19 mouse cellular contexts compared by ENCODE assay signal in the genomic region with DNA sequence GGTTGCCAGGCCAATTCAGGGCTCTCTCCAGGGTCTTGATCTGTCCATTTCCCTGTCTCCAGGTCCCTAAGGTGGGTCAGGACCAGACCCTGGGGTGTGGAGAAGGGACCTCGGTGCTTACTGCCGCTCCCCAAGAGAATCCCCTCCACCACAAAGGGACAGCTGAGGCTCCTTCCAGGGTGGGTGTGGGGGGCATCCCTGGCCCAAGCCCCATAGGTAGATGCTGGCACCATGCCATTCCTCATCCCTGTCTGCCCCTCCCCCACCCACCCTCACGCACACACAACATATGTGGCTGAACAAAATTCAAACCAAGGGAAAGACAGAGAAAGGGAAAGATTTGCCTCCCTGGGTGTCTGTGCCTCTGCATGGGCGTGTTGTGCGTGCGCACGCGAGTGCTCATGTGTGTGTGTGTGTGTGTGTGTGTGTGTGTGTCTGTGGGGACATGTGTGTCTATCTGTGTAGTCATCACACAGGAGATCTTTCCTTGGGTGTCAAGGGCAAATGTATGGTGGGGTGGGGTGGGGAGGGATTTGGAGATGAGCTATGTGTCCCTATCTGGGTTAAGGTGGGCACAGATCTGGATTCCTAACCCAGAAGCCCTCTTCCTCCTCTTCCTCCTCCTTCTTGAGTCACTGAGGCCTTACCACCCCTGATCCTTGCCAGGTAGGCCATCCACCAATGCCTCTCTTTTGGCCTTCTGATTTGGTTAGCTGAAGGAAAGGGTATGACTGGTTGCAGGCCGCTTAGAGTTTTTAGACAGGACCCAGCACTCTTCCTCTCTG. TPM values are rescaled to one million over a fixed set of nuclear protein-coding genes. Genes with fewer than 3 reads are reported as not detected.
A peak's percentile ranks its signal among the peaks of the same experiment; 100 is the strongest.
DNase-seq lines count a peak whose midpoint lies in the region; ATAC-seq and TF ChIP-seq lines count a peak whose summit lies in the region.
"Had no signal": no experiment of that assay in that cellular context is flagged by ENCODE, and none has a peak within 500 bp of the region (broad histone marks: within the 10 kb centered on the region; RNA-seq: fewer than 3 reads in every experiment).

No protein-coding gene starts in this region.

- H3K27me3 ChIP-seq in hindbrain, embryonic 14.5 days (ENCODE audit: control insufficient read depth, insufficient read depth, low read length), result peaks cover 91% of the 10 kb centered on the region
- H3K27me3 ChIP-seq in neural tube, embryonic 12.5 days (replicated peaks), result peaks cover 98% of the 10 kb centered on the region

- TF ChIP-seq CTCF in layer of hippocampus, adult 2 months (conservative IDR thresholded peaks at IDR 0.05), result no peak

- H3K27ac ChIP-seq in layer of hippocampus, adult 2 months, result peak overlapping the region; percentile 97
- peak overlapping the region; percentile 87 for H3K27ac ChIP-seq in hindbrain, embryonic 14.5 days
- H3K27ac ChIP-seq in neural tube, embryonic 12.5 days, result no peak overlapping the region
- H3K27ac ChIP-seq: embryonic facial prominence, embryonic 15.5 days; limb, embryonic 13.5 days had no signal

- H3K9ac ChIP-seq in hindbrain, embryonic 14.5 days, result no peak overlapping the region
- no peak overlapping the region for H3K9ac ChIP-seq in neural tube, embryonic 12.5 days
- H3K9ac ChIP-seq: embryonic facial prominence, embryonic 15.5 days; limb, embryonic 13.5 days; liver, postnatal 0 days had no signal

- 25% methylated on average over 8 of the region's 9 CpGs for WGBS in hindbrain, embryonic 14.5 days
- WGBS in neural tube, embryonic 12.5 days, result 28% methylated on average over 9 of the region's 9 CpGs

- H3K4me1 ChIP-seq in hindbrain, embryonic 14.5 days (replicated peaks; ENCODE audit: control insufficient read depth, insufficient read depth, low read length), result peaks cover 21% of the 10 kb centered on the region; the same call in 1 of the 2 replicates
- peaks cover 46% of the 10 kb centered on the region for H3K4me1 ChIP-seq in neural tube, embryonic 12.5 days

- no peak for DNase-seq in layer of hippocampus, adult 2 months (ENCODE audit: low spot score in 2 of 2)
- DNase-seq in layer of hippocampus, adult 9-10 months (ENCODE audit: low spot score), result no peak
- peak; percentile 77 to 83 for DNase-seq in cerebellum, postnatal 10 days
- DNase-seq in hindbrain, embryonic 14.5 days (ENCODE audit: low spot score), result no peak
- DNase-seq in adrenal gland, adult 18-20 months (ENCODE audit: low spot score in 2 of 2), result no peak
- no peak for DNase-seq in gastrocnemius, postnatal 14 days
- no peak for DNase-seq in heart, postnatal 4 days
- DNase-seq: kidney, adult 9 months; liver, postnatal 0 days; lung, postnatal 4 days had no signal

- no peaks in the 10 kb centered on the region for H3K9me3 ChIP-seq in hindbrain, embryonic 14.5 days (ENCODE audit: control insufficient read depth, low read length)
- no peaks in the 10 kb centered on the region for H3K9me3 ChIP-seq in neural tube, embryonic 12.5 days
- H3K9me3 ChIP-seq: embryonic facial prominence, embryonic 15.5 days; limb, embryonic 13.5 days had no signal

- H3K36me3 ChIP-seq in hindbrain, embryonic 14.5 days (replicated peaks; ENCODE audit: control insufficient read depth, insufficient read depth), result no peaks in the 10 kb centered on the region
- H3K36me3 ChIP-seq in neural tube, embryonic 12.5 days, result no peaks in the 10 kb centered on the region
- H3K36me3 ChIP-seq: embryonic facial prominence, embryonic 15.5 days; limb, embryonic 13.5 days had no signal

- peak overlapping the region; percentile 15; the same call in 1 of the 2 replicates for H3K4me3 ChIP-seq in layer of hippocampus, adult 2 months
- H3K4me3 ChIP-seq in hindbrain, embryonic 14.5 days (replicated peaks; ENCODE audit: low read length), result no peak overlapping the region
- H3K4me3 ChIP-seq in neural tube, embryonic 12.5 days, result no peak overlapping the region
- H3K4me3 ChIP-seq: embryonic facial prominence, embryonic 15.5 days; limb, embryonic 13.5 days; myocyte had no signal

- intact Hi-C loops in gastrocnemius, postnatal 14 days (cut with DNase I; ENCODE audit: low total_unique reads), result no loop called here

- ATAC-seq in hindbrain, embryonic 14.5 days (ENCODE audit: low FRiP score), result no peak
- no peak for ATAC-seq in neural tube, embryonic 12.5 days (ENCODE audit: low FRiP score, low read depth)
- ATAC-seq: liver, postnatal 0 days had no signal

- H3K4me2 ChIP-seq in hindbrain, embryonic 14.5 days (replicated peaks), result peak overlapping the region; percentile 32
- peak overlapping the region; percentile 24; the same call in 1 of the 2 replicates for H3K4me2 ChIP-seq in neural tube, embryonic 12.5 days (replicated peaks)
- H3K4me2 ChIP-seq: embryonic facial prominence, embryonic 15.5 days; limb, embryonic 13.5 days had no signal

RNA-seq across cellular contexts. Expression of a gene that starts 0.7 kb away (rescaled TPM):
- 100 to 1,000 TPM; 163 to 165 TPM for total RNA-seq in layer of hippocampus, adult 2 months (2021)
- polyA plus RNA-seq in hindbrain, embryonic 14.5 days (2014; fragmentation: Nextera tagmentation; extraction: Ambion mirVana), result 21.7 and 25.5 TPM in 2 replicates
- polyA plus RNA-seq in neural tube, embryonic 12.5 days (2016; fragmentation: Nextera tagmentation; extraction: Ambion mirVana), result 10.0 and 11.2 TPM in 2 replicates
- total RNA-seq in adrenal gland, adult 18-20 months (2021), result not detected
- not detected for total RNA-seq in gastrocnemius, postnatal 14 days (2021)
- not detected for total RNA-seq in heart, postnatal 4 days (2021)
- total RNA-seq: common myeloid progenitor, adult 5-6 weeks; hematopoietic stem cell, adult 5-6 weeks; MEL had no signal
- polyA plus RNA-seq: C2C12; limb, embryonic 13.5 days; liver, postnatal 0 days; myocyte had no signal

RNA-seq across cellular contexts. Expression of a gene that starts 18.1 kb away (rescaled TPM):
- 10 to 100 TPM; 55.9 to 56.2 TPM for total RNA-seq in layer of hippocampus, adult 2 months (2021)
- 3.0 and 3.3 TPM in 2 replicates for polyA plus RNA-seq in hindbrain, embryonic 14.5 days (2014; fragmentation: Nextera tagmentation; extraction: Ambion mirVana)
- 0.13 and 0.40 TPM in 2 replicates for polyA plus RNA-seq in neural tube, embryonic 12.5 days (2016; fragmentation: Nextera tagmentation; extraction: Ambion mirVana)
- total RNA-seq in adrenal gland, adult 18-20 months (2021), result under 1 TPM; 0.27 to 0.32 TPM
- under 1 TPM; 0.20 to 0.29 TPM for total RNA-seq in gastrocnemius, postnatal 14 days (2021)
- total RNA-seq in heart, postnatal 4 days (2021), result 10 to 100 TPM; 19.1 to 21.2 TPM
- total RNA-seq: common myeloid progenitor, adult 5-6 weeks had no signal
- polyA plus RNA-seq: myocyte had no signal

RNA-seq across cellular contexts. Expression of a gene that starts 28.0 kb away (rescaled TPM):
- total RNA-seq in layer of hippocampus, adult 2 months (2021), result 10 to 100 TPM; 32.9 to 35.5 TPM
- polyA plus RNA-seq in hindbrain, embryonic 14.5 days (2014; fragmentation: Nextera tagmentation; extraction: Ambion mirVana), result 33.9 and 36.8 TPM in 2 replicates
- 45.7 and 47.4 TPM in 2 replicates for polyA plus RNA-seq in neural tube, embryonic 12.5 days (2016; fragmentation: Nextera tagmentation; extraction: Ambion mirVana)
- total RNA-seq in adrenal gland, adult 18-20 months (2021), result 10 to 100 TPM; 23.4 to 24.4 TPM
- 1 to 10 TPM; 7.3 to 9.4 TPM for total RNA-seq in gastrocnemius, postnatal 14 days (2021)
- total RNA-seq in heart, postnatal 4 days (2021), result 10 to 100 TPM; 21.3 to 21.8 TPM

RNA-seq across cellular contexts. Expression of a gene that starts 53.5 kb away (rescaled TPM):
- 1 to 10 TPM in 1 of 2 experiments, under 1 TPM in 1; 0.92 to 1.0 TPM for total RNA-seq in layer of hippocampus, adult 2 months (2021)
- not detected in 2 replicates for polyA plus RNA-seq in hindbrain, embryonic 14.5 days (2014; fragmentation: Nextera tagmentation; extraction: Ambion mirVana)
- polyA plus RNA-seq in neural tube, embryonic 12.5 days (2016; fragmentation: Nextera tagmentation; extraction: Ambion mirVana), result 2.7 and 2.9 TPM in 2 replicates
- total RNA-seq in adrenal gland, adult 18-20 months (2021), result 1 to 10 TPM in 1 of 2 experiments, not detected in 1; 3.5 TPM
- 1,000 to 10,000 TPM in 1 of 2 experiments, 100 to 1,000 TPM in 1; 673 to 1,120 TPM for total RNA-seq in gastrocnemius, postnatal 14 days (2021)
- 100 to 1,000 TPM; 163 to 192 TPM for total RNA-seq in heart, postnatal 4 days (2021)
- total RNA-seq: common myeloid progenitor, adult 5-6 weeks; hematopoietic stem cell, adult 5-6 weeks; MEL had no signal

RNA-seq across cellular contexts. Expression of a gene that starts 56.1 kb away (rescaled TPM):
- not detected for total RNA-seq in layer of hippocampus, adult 2 months (2021)
- polyA plus RNA-seq in hindbrain, embryonic 14.5 days (2014; fragmentation: Nextera tagmentation; extraction: Ambion mirVana), result 3.0 and 3.4 TPM in 2 replicates
- 0.49 and 1.2 TPM in 2 replicates for polyA plus RNA-seq in neural tube, embryonic 12.5 days (2016; fragmentation: Nextera tagmentation; extraction: Ambion mirVana)
- 100 to 1,000 TPM; 313 to 497 TPM for total RNA-seq in adrenal gland, adult 18-20 months (2021)
- under 1 TPM; 0.39 to 0.53 TPM for total RNA-seq in gastrocnemius, postnatal 14 days (2021)
- not detected for total RNA-seq in heart, postnatal 4 days (2021)
- total RNA-seq: common myeloid progenitor, adult 5-6 weeks; hematopoietic stem cell, adult 5-6 weeks; layer of hippocampus, postnatal 10 days; MEL had no signal
- polyA plus RNA-seq: liver, postnatal 0 days had no signal

Comparison
In these comparisons a context has a peak if more than half of its experiments do, and no peak if none do; other contexts are left out.
1. DNase-seq: peak in cerebellum, postnatal 10 days (2 of 2); none in layer of hippocampus, adult 2 months (0 of 2), layer of hippocampus, adult 9-10 months (single experiment), hindbrain, embryonic 14.5 days (single experiment), adrenal gland, adult 18-20 months (0 of 2), gastrocnemius, postnatal 14 days (single experiment) and heart, postnatal 4 days (single experiment).
2. RNA of a gene that starts 0.7 kb away (total RNA-seq): 163 to 165 TPM in layer of hippocampus, adult 2 months; not detected in gastrocnemius, postnatal 14 days, not detected in adrenal gland, adult 18-20 months and not detected in heart, postnatal 4 days; every median in the first group is over 100 times any median in the second.
3. RNA of a gene that starts 18.1 kb away (total RNA-seq): 55.9 to 56.2 TPM in layer of hippocampus, adult 2 months and 19.1 to 21.2 TPM in heart, postnatal 4 days; 0.27 to 0.32 TPM in adrenal gland, adult 18-20 months and 0.20 to 0.29 TPM in gastrocnemius, postnatal 14 days; every median in the first group is over 10 times any median in the second.